Mouse (Mus musculus) heart, postnatal 0 days (tissue): ENCODE data around the gene Trim67.

Source experiments
- CTCF ChIP-seq: IDR thresholded peaks from 2 replicates; pipeline ENCODE4 v1.5.1; 2016; ENCODE audit warnings: antibody characterized with exemption, control low read depth, low read depth
- EP300 ChIP-seq: IDR thresholded peaks from 2 replicates; pipeline ENCODE4 v1.6.1; 2016; ENCODE audit warnings: antibody characterized with exemption, low read depth

GRCm38 (mm10) chr8:124751191-124751590, 41.7 kb upstream of the Trim67 start:
- TF ChIP-seq CTCF = no peak
- TF ChIP-seq EP300 = no peak
